Mouse (Mus musculus) CH12F3 (cell line): Measurements from ENCODE around the gene Ott.
"Not testable (repeated sequence)": the region's sequence is repeated elsewhere in the genome, so short reads cannot be mapped to it uniquely, and the experiment has no call there.

Source experiments
- in situ Hi-C: fragments of 300-500 bp; cut with MboI; formaldehyde crosslinking; loops from 2 replicates; pipeline ENCODE4 v1.14.3; 2020; ENCODE audit warnings: low sequenced_read_pairs

Ott gene

GRCm38 (mm10) chrX:149073982-149074381 lies at the start of gene Ott:
TSS of gene Ott (plus strand) at chrX:149074282.
- in situ Hi-C loops = not testable (repeated sequence)
